Mouse (Mus musculus): ENCODE measurements around the gene Set. TPM values are rescaled to one million over a fixed set of nuclear protein-coding genes. Genes with fewer than 3 reads are reported as not detected.

Set gene
- polyA plus RNA-seq, 1 experiment from 2014 or later = 449 TPM

GRCm38 (mm10) chr2:30077502-30078348 lies 20.5 kb downstream of the Set start, which contains the start of gene Pkn3:
Gene Pkn3, plus strand, starts transcription at chr2:30077684.
- peak; percentile 82 for ATAC-seq (ENCODE audit: borderline replicate concordance, extremely low read depth, low FRiP score, low TSS enrichment)
- Histone ChIP-seq H3K4me1 (peaks cover 17% of the 10 kb centered on the region), H3K9ac (peak within 1 kb of the TSS; percentile 80), H3K9me3 (no peaks in the 10 kb centered on the region), H3K27ac (peak within 1 kb of the TSS; percentile 97), H3K27me3 (no peaks in the 10 kb centered on the region), H3K4me3 (peak within 1 kb of the TSS; percentile 76), H3K4me2 (peak within 1 kb of the TSS; percentile 97), H3K36me3 (peaks cover 10% of the 10 kb centered on the region)
- WGBS = under 1% methylated on average over 53 of the region's 53 CpGs

GRCm38 (mm10) chr2:30078349-30078712 lies 21.2 kb downstream of the Set start:
- H3K4me1 ChIP-seq = peaks cover 17% of the 10 kb centered on the region
- H3K4me2 ChIP-seq = peak overlapping the region; percentile 97
- peaks cover 4% of the 10 kb centered on the region; the same call in 1 of the 2 replicates for H3K36me3 ChIP-seq
- H3K27me3 ChIP-seq = no peaks in the 10 kb centered on the region
- H3K9me3 ChIP-seq = no peaks in the 10 kb centered on the region
- H3K4me3 ChIP-seq = peak overlapping the region; percentile 76
- 8% methylated on average over 10 of the region's 10 CpGs for WGBS
- H3K9ac ChIP-seq = peak overlapping the region; percentile 80
- peak overlapping the region; percentile 97 for H3K27ac ChIP-seq
- ATAC-seq (ENCODE audit: borderline replicate concordance, extremely low read depth, low FRiP score, low TSS enrichment) = 0 out of 2 replicates have a peak, but pooled peaks have one; percentile 9

- Histone ChIP-seq H3K27ac (peak overlapping the region; percentile 97), H3K36me3 (peaks cover under 1% of the 10 kb centered on the region; the same call in 1 of the 2 replicates), H3K9me3 (no peaks in the 10 kb centered on the region), H3K4me3 (peak overlapping the region; percentile 76), H3K9ac (peak overlapping the region; percentile 80), H3K27me3 (no peaks in the 10 kb centered on the region), H3K4me2 (peak overlapping the region; percentile 97), H3K4me1 (peaks cover 17% of the 10 kb centered on the region)
- ATAC-seq (ENCODE audit: borderline replicate concordance, extremely low read depth, low FRiP score, low TSS enrichment) = no peak
- WGBS = 61% methylated on average over 4 of the region's 4 CpGs
These were observed 21.6 kb downstream of the Set start for GRCm38 (mm10) chr2:30078760-30079159.

- Histone ChIP-seq H3K9me3 (no peaks in the 10 kb centered on the region), H3K36me3 (no peaks in the 10 kb centered on the region), H3K4me3 (no peak overlapping the region), H3K4me1 (peaks cover 29% of the 10 kb centered on the region), H3K27ac (no peak overlapping the region), H3K27me3 (no peaks in the 10 kb centered on the region), H3K9ac (no peak overlapping the region), H3K4me2 (no peak overlapping the region)
- 79% methylated on average over 15 of the region's 15 CpGs for WGBS
- ATAC-seq (ENCODE audit: borderline replicate concordance, extremely low read depth, low FRiP score, low TSS enrichment) = no peak
These were observed 23.1 kb downstream of the Set start for GRCm38 (mm10) chr2:30080181-30080800.

GRCm38 (mm10) chr2:30084113-30084512 lies 26.9 kb downstream of the Set start:
- Histone ChIP-seq H3K9me3 (no peaks in the 10 kb centered on the region), H3K27ac (no peak overlapping the region), H3K4me2 (peak overlapping the region; percentile 51; the same call in 1 of the 2 replicates), H3K27me3 (no peaks in the 10 kb centered on the region), H3K9ac (no peak overlapping the region), H3K36me3 (peaks cover 3% of the 10 kb centered on the region; the same call in 1 of the 2 replicates), H3K4me3 (0 out of 2 replicates have a peak overlapping the region, but pooled peaks have one; percentile 18), H3K4me1 (peaks cover 12% of the 10 kb centered on the region)
- ATAC-seq (ENCODE audit: borderline replicate concordance, extremely low read depth, low FRiP score, low TSS enrichment) = no peak
- WGBS = 53% methylated on average over 5 of the region's 5 CpGs

- peak overlapping the region; percentile 51 for H3K4me2 ChIP-seq
- 25% methylated on average over 12 of the region's 12 CpGs for WGBS
- H3K27ac ChIP-seq = no peak overlapping the region
- H3K36me3 ChIP-seq = peaks cover 3% of the 10 kb centered on the region; the same call in 1 of the 2 replicates
- ATAC-seq (ENCODE audit: borderline replicate concordance, extremely low read depth, low FRiP score, low TSS enrichment) = no peak
- H3K4me1 ChIP-seq = peaks cover 12% of the 10 kb centered on the region
- H3K27me3 ChIP-seq = no peaks in the 10 kb centered on the region
- H3K9ac ChIP-seq = no peak overlapping the region
- peak overlapping the region; percentile 18; the same call in 1 of the 2 replicates for H3K4me3 ChIP-seq
- no peaks in the 10 kb centered on the region for H3K9me3 ChIP-seq
These were observed 27.5 kb downstream of the Set start for GRCm38 (mm10) chr2:30084632-30085031.

- no peaks in the 10 kb centered on the region for H3K27me3 ChIP-seq
- no peak overlapping the region for H3K4me2 ChIP-seq
- 87% methylated on average over 4 of the region's 4 CpGs for WGBS
- no peak overlapping the region for H3K4me3 ChIP-seq
- no peak for ATAC-seq (ENCODE audit: borderline replicate concordance, extremely low read depth, low FRiP score, low TSS enrichment)
- no peak overlapping the region for H3K27ac ChIP-seq
- H3K36me3 ChIP-seq = peaks cover 14% of the 10 kb centered on the region; the same call in 1 of the 2 replicates
- no peaks in the 10 kb centered on the region for H3K9me3 ChIP-seq
- no peak overlapping the region for H3K9ac ChIP-seq
- peaks cover 12% of the 10 kb centered on the region for H3K4me1 ChIP-seq
These were observed 30.1 kb downstream of the Set start for GRCm38 (mm10) chr2:30087310-30087709.

- no peak overlapping the region for H3K4me2 ChIP-seq
- H3K4me3 ChIP-seq = no peak overlapping the region
- WGBS = 93% methylated on average over 12 of the region's 12 CpGs
- H3K27me3 ChIP-seq = no peaks in the 10 kb centered on the region
- H3K27ac ChIP-seq = no peak overlapping the region
- H3K36me3 ChIP-seq = peaks cover 14% of the 10 kb centered on the region; the same call in 1 of the 2 replicates
- no peaks in the 10 kb centered on the region for H3K9me3 ChIP-seq
- no peak for ATAC-seq (ENCODE audit: borderline replicate concordance, extremely low read depth, low FRiP score, low TSS enrichment)
- no peak overlapping the region for H3K9ac ChIP-seq
- peaks cover 16% of the 10 kb centered on the region for H3K4me1 ChIP-seq
These were observed 34.3 kb downstream of the Set start for GRCm38 (mm10) chr2:30091521-30091920.

GRCm38 (mm10) chr2:30092280-30092918 lies 35.2 kb downstream of the Set start:
- H3K9ac ChIP-seq = peak overlapping the region; percentile 76

GRCm38 (mm10) chr2:30093471-30094207 lies 36.5 kb downstream of the Set start, which contains the start of gene Zdhhc12:
Gene Zdhhc12, minus strand, starts transcription at chr2:30093648.
- peak within 1 kb of the TSS; percentile 76 for H3K9ac ChIP-seq
- ATAC-seq (ENCODE audit: borderline replicate concordance, extremely low read depth, low FRiP score, low TSS enrichment) = peak; percentile 98
- peaks cover 16% of the 10 kb centered on the region for H3K4me1 ChIP-seq

More at GRCm38 (mm10) chr2:30092280-30092918, 35.2 kb downstream of the Set start:
- peak overlapping the region; percentile 91 for H3K4me2 ChIP-seq
- no peaks in the 10 kb centered on the region for H3K9me3 ChIP-seq
- H3K27ac ChIP-seq = peak overlapping the region; percentile 46; the same call in 1 of the 2 replicates
- ATAC-seq (ENCODE audit: borderline replicate concordance, extremely low read depth, low FRiP score, low TSS enrichment) = no peak
- peak overlapping the region; percentile 78 for H3K4me3 ChIP-seq
- 42% methylated on average over 6 of the region's 6 CpGs for WGBS
- peaks cover 14% of the 10 kb centered on the region; the same call in 1 of the 2 replicates for H3K36me3 ChIP-seq
- H3K4me1 ChIP-seq = peaks cover 16% of the 10 kb centered on the region
- H3K27me3 ChIP-seq = no peaks in the 10 kb centered on the region

GRCm38 (mm10) chr2:30094208-30094588 lies 37.0 kb downstream of the Set start:
- WGBS = under 1% methylated on average over 13 of the region's 13 CpGs
- Histone ChIP-seq H3K9ac (peak overlapping the region; percentile 70), H3K4me3 (peak overlapping the region; percentile 78), H3K4me1 (peaks cover 16% of the 10 kb centered on the region), H3K9me3 (no peaks in the 10 kb centered on the region), H3K4me2 (peak overlapping the region; percentile 91), H3K36me3 (peaks cover 11% of the 10 kb centered on the region; the same call in 1 of the 2 replicates), H3K27ac (peak overlapping the region; percentile 73), H3K27me3 (no peaks in the 10 kb centered on the region)
- no peak; the same call in 1 of the 2 replicates for ATAC-seq (ENCODE audit: borderline replicate concordance, extremely low read depth, low FRiP score, low TSS enrichment)

More at GRCm38 (mm10) chr2:30093471-30094207, 36.5 kb downstream of the Set start, which contains the start of gene Zdhhc12:
- WGBS = under 1% methylated on average over 51 of the region's 51 CpGs
- Histone ChIP-seq H3K4me3 (peak within 1 kb of the TSS; percentile 78), H3K27me3 (no peaks in the 10 kb centered on the region), H3K27ac (peak within 1 kb of the TSS; percentile 73), H3K9me3 (no peaks in the 10 kb centered on the region), H3K4me2 (peak within 1 kb of the TSS; percentile 91), H3K36me3 (peaks cover 11% of the 10 kb centered on the region; the same call in 1 of the 2 replicates)

All from lung, embryonic 15.5 days (tissue).